Mouse (Mus musculus) c-Kit-positive CD71-negative TER-119-negative erythroid progenitor cells, embryonic 14.5 days (primary cell): ENCODE data around the gene Syndig1.

Experiments
- DNase-seq: peaks from one replicate; pipeline ENCODE4 v3.0.0-alpha.2; 2013; ENCODE audit warnings: low read depth

Syndig1 gene

DNA sequence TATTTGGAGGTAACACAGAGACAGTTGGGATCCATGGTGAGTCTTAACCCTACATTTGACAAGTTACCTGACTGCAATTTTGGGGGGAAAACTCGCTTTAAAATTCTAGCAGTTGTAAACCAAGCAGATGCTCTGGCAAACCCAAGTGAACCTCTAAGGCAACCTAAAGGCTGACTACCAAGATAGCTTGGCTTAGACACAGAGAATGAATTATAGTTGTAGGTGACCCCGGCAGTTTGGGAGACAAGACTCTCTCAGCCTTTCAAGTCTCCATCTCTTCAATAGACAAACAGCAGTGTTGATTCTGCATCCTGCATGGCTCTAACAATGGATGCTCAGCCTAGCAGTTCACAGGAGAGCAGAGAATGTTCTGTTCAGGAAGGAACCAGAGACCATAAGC lies at the start of gene Syndig1:
Syndig1 (plus strand) TSS at position 301 of the 400 bp plus-strand sequence.
- no peak for DNase-seq

DNA sequence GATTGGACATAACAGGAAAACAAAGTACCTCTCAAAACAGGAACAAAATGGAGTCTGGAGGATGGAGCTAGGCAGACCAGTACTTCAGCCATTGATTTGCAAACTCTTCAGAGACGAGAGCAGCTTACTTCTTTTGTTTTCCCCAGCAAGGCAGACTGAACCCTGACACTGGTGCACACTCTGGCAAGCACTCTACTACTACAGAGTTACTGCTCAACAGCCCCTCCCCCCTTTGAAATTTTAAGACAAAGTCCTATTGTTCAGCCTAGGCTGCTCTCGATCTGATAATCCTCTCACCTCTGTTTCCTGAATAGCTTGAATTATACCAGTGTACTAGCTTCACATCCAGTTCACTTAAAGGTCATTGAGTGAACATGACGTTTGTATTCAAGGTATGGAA lies 30.4 kb upstream of the Syndig1 start:
- DNase-seq: no peak

DNA sequence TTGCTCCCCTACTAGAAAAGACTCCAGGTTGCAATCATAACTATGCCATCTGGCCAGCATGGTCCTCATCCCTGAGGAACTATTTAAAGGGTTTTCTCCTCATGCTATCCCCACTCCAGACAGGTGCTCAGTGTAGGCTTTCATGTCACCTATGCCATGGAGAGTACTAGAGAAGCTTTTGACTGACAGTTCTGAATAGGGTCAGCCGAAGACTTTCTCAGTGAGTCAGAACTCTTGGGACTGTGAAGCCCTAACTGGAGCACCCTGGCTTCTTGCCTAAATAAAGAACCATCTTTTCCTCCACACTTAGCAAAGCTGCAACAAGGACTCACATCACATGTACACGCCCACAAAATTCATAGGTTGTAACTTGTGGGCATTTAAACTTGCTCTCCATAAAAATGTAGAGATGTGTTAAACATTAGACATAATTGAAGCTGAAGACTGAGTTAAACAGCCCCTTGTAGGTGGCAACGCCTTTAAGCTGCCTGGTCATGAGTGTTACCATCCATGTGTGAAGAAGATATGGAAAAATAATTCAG lies 24.3 kb upstream of the Syndig1 start:
- no peak for DNase-seq

DNA sequence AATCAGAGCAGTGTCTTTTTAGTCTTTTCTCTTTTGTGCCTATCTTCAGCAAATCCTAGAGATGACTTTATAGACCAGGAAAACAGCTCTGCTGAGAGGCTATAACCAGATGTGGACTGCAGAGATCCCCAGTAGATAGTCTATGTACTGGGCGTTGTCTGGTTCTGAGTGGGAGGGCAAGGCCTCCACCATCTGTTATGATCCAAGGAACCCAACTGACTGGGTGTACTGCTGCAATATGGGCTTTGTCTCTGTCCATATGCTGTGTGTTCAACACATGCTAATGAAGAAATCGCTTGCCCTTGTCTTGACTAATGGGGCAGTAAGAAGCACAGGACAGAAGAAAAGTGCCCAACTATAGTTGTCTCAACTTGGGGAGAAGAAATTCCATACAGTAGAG lies 23.8 kb upstream of the Syndig1 start:
- DNase-seq: no peak

DNA sequence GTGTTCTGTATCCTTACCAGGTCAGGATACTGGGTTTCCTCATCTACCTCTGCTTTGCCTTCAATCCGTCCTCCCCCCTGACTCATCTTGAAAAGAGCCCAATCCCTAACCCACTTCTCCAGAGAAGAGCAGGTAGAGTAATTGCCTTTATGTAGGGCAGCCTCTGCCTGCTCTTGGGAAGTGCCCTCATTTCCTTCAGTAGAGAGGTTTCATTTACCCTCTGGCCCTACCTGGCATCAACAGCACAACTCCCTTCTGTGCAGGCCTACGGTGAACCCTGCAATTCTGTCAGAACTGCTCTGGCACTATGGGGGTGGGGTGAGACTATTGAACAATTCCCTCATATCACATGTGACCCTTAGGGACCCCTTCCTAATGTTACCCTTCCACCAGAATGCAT lies 16.1 kb upstream of the Syndig1 start:
- no peak for DNase-seq

DNA sequence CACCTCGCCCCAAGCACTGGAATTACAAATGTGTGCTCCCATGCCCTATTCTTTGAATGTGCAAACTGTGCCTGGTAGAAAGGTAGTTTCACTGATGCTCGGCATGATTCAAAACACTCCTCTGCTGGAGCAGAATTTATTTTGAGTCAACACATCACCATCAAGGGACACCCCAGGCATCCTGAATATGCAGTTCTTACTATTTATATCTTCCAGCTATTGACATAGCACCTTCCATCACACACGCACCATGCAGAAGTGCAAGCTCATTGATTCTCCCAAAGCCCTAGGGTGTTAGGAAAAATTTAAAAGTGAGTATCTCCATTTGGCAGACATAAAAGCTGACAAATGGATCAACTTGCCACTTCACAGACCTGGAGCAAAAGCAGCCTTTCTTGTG lies 10.6 kb upstream of the Syndig1 start:
- no peak for DNase-seq

DNA sequence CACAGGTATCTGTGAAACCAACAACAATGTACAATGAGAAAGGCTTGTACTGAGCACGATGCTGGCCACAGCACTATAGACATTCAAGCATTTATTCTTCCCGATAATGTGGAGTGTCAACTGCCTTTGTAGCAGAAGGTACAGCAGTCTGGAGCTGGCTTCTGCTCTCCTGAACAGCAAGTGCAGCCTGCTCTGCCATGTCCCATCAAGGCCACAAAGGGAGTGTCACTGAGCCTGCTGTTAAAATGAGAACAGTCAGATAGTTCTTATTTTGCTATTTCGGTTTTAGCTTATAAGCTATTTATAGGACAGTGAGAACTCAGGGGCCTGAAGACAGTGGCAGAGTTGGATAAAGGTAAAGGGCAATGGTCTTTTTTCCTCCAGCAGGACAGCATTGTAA lies 9.3 kb upstream of the Syndig1 start:
- DNase-seq: no peak

DNA sequence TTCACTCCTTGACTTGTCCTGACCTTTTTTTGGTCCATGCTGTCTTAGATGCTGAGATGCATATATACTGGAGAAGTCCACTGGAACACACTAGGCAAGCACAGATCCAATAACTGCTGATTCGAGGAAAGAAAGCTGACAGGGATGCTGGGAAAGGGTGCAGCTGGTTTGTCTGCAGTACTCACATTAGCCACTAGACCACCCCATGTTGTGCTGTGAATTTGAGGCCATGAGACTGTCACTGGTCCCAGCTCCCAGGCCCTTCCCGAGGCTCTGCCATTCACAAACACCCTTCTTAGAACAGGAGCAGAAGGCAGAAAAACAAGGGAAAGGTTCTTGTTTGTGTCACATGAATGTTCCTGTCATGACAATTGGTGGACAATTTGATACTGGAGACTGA lies 8.8 kb upstream of the Syndig1 start:
- no peak for DNase-seq

DNA sequence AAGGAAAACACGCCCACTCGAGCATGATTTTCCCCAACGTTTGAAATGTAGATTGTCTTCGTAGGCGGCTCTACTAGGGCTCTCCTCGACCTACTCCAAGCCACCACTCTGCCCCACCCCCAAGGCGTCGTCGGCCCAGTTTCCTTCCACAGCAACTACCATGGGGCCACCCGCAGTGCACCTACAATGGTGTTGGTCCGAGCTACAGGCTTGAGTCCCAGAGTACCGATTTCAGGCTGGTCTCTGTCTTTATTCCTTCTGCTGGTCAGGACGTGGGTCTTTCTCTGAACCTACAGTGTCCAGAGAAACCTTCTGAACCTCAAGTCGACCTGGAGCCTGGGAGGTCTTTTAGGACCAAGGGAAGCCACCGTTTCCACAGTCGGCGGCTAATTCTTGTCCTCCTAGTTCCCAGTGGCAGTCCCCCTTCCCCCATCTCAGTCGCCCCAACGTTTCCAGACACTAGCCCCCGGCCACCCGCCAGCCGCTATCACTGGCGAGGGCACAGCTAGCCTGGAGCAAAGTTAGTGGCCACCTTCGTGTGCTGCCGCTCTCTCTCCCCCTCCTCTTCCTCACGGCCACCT lies 1.0 kb downstream of the Syndig1 start:
- no peak for DNase-seq

DNA sequence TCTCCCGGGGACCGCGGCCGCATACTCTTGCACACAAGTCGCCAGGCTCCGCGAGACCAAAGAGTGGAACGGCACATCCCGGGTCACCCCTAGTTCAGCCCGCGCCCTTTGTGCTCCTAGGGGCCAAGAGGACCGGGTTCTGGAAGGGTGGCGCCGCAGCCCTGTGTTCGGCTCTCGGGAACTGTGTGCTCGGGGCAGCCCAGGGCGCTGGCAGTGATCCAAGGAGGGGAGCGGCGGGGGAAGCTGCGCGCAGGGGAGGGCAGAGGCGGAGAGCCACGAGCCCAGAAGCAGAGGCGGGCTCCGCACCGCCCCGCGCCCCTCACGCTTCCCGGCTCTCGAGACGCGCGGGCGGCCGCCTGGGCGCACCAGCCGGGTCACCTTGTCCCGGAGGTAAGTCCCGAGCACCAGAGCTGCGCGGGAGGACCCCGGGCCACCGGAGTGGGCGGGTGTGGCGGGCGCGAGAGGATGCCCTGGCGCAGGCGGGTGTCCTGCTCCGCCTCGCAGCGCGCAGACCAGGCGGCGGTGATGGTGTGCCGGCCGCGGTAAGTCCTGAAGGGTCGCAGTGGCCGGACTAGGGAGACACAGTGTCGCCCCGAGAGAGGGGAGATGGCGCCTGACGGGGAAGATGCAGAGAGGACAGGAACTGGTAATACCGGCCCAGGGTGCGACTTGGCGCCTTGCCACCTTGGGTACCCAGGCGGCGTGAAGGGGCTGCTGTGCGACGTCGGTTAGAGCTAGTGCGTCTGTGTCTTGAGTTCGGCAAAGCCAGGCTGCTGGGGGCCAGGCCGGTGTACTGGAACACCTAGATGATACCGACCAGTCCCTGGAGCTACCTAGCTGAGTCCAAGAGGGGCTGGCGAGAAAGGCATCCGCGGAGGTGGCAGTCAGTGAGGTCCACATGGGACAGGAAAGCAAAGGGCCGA lies 1.8 kb downstream of the Syndig1 start, which contains the start of gene C530025M09Rik:
C530025M09Rik (minus strand) TSS at position 678 of the 923 bp plus-strand sequence.
- DNase-seq: no peak

DNA sequence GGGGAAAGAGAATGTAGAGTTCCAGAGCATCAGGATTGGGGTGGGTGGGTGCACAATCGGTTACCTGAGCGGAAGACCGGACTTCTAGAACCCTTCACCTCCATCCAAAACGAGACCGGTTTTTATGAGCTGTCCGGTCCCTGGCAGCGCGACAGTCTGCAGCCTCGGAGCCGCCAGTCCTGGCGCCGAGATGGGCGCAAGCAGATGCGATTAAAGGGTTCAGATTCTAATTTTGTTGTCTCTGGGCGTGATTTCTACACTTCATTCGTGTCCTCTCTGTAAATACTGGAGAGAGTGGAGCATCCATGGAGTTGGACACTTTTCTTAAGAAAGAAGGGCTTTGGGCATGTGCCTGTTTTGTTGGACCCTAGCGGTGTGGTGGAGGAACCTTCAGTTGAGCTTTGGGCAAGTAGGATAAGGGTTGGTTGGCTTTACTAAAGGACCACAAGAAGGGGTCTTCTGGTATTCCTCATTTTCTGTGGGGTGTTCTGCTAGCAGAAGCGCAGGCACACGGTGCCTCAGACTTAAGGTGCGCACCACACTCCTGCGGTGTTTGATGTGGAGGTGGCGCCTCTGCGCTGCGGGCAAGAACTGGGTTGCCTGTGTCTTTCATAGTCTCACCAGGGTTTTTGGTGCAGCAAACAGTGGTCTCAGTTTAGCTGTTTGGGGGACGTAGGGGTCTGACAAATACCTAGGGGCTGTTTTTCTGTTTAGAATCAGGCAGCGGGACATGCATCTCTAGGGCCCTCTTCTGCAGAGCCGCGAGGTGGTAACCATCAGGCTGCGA lies 2.6 kb downstream of the Syndig1 start:
- DNase-seq: no peak

DNA sequence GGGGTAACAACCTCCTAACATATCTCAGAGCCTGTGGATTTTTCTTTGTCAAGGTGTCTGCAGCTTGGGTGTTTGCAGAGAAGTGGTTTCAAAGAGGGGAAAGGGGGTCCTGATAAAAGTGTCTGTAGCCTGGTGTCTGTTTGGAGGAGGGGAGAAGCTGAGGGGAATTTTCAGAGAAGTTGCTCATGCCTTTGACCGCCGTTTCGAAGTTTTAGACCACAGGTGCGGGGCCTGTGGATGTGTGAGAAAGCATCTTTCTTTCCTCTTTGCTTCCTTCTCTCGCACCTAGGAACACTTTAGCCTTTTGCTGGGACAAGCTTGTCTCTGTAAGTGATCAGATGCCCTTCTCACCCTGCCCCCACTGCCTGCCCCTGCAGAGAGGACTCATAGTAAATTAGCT lies 3.3 kb downstream of the Syndig1 start:
- no peak for DNase-seq

DNA sequence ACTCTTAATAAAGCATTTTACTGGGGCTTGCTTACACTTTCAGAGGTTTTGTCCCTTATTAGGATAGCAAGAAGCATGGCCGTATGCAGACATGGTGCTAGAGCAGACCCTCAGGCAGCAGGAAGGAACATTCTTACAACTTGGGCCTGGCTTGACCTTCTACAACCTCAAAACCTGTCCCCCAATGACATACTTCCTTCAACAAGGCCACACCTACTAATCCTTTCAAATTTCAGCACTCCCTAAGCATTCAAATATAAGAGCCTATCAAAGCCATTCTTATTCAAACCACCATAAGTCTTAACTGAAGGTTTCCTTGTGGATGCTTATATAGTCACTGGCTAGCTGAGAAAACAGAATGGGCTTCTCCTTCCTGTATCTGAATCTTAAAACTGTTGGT lies 6.1 kb downstream of the Syndig1 start:
- DNase-seq: no peak

DNA sequence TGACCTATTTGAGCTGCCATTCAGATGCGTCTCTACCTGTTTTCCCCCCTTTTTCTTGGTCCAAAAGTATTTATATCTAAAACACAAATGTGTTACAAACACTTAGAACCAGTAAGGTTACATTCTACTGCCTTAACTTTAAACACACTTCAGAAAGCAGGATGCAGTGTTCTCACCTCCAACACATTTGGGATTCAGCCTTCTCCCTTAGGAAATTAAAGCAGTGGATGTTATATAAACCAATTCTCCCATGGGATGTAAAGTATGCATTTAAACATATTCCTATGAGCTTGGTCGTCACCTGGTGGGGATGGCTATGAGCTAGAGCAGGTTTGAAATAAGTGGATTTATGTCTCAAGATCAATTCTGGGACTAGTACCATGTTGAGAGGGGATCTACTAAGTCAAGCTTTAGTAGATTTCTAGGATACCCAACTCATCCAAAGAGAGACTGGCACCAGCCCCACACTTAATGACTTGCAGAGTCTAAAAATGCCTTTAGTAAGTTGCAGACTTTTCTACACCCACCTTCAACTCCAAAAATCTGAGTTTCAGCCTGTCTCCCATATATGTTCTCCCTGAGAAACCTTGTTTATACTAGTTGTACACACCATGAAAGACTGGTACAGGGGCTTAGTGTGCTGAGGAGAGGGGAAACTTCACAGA lies 7.6 kb downstream of the Syndig1 start:
- no peak for DNase-seq

DNA sequence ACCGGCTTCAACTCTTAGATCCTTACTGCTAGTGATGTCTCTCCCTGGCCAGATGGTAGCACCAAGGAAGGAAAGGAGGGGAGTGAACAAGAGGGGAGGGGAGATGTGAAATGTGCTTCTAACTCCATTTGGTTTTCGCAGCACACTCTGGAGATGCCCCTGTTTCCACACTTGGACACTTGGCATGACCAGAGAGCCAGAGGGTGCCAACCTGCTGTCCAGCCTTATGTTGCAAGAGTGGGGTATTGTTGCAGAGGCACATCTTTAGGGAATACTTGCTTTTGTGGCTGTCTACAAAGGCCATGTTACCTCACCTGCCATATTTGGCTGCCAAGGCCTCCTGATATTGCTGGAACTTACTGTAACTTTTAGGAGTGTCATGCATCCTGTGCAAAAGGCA lies 10.7 kb downstream of the Syndig1 start:
- DNase-seq: no peak

DNA sequence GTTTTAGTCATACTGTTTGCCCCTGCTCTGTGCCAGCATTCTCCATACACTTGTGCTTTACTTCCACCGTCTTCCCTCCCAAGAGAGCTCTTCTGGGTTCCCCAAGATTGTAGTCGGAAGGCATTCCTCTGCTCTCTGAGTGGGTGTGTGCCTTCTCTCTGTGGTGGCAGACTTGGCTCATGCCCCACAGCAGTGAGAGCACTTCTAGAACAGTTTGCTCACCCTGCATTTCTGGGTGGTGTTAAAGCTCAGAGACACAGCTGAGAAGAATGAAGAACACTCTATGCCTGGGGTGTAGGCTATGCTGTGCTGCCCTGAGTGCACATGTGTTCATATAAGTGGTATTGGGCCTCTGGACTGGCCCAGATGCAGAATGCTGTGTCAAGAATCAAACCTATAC lies 15.6 kb downstream of the Syndig1 start:
- DNase-seq: no peak

DNA sequence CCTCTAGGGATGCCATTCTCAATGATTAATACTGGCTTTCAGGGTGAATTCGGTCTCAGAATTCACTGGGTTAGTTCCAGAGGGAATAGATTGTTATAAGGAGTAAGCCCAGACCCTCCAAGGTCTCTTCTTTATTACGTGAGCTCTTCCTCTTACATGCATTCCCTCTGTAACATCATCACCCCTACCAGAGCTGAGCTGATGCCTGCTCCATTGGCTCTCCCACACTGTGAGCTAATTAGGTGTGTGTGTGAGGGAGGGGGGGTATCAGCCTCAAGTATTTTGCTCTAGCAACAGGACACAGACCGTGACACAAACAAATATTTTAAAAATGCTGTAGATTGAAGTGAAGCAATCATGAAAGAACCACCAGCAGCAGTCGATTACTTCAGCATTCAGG lies 19.8 kb downstream of the Syndig1 start:
- DNase-seq: no peak

DNA sequence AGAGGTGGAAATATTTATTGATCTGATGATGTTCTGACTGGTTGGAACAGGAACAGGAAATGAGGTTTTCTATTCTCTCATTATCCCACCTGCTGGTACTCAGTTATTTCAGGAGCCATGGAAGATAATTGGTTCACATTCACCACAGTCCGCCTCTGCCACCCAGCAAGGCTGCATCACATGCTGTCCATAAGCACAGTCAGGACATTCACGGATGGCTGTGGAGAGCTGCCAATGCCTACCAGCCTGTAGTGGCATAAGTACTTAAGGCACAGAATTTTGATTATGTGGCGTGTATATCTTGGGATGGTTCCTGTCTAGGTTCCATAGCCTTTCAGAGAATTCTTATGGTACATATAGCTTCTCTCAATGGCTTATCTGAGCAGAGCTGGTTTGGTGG lies 32.0 kb downstream of the Syndig1 start:
- no peak for DNase-seq

DNA sequence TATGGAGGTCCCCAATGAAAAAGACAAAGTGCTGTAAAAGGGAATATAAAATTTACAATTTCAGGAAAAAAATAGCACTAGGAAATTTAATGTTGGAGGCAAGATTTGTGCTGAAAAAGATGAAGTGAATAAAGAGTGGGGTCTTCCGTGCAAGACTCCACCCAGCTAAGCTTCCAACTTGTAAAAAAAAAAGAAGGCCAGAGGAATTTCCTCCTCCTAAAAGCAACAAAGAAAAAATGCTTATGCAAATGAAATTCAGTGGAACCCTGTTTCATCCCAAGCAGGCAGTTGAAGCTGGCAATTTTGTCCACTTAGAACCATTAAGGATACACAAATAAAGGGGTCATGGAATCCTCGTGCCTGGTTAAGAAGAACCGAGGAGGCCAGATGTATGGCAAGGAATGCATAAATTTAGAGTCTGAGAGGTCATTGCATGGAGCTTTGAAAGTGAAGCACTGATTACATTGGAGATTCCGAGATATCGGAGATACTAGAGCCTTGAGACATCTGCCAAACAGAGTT lies 37.0 kb downstream of the Syndig1 start:
- no peak for DNase-seq

DNA sequence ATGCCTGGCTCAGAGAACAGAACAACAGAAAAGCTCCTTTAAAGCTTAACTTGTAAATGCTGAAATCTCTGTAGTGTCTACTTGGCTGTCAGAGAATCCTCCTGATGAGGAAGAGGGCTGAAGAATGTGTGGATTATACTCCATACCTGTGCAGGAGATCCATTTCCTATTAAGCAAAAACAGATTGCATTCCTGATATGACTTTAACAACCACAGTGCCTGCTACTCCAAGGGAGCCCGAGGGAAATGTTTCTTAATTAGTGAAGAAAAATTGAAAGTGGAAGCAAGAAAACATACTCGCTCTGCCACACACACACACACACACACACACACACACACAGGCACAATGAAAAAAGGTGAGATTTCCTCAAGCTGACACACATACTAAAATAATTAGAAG lies 41.5 kb downstream of the Syndig1 start:
- DNase-seq: no peak

DNA sequence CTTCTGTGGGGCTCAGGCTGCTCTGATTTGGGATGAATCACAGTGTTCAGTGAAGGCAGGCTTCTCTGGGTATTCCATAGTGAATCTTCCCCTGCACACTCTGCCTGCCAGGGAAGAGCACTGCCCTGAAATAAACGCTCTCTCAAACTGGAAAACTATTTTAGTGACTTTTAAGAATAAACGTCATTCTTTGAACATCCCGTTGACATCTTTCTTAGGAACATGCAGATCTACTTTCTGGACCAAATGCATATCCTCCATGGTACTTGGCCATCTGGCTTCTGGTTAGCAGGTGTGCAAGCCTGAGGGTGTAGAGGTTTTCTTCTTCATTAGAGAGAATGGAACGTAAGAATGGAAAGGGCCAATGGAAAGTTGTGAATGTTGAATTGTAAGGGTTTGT lies 43.5 kb downstream of the Syndig1 start:
- DNase-seq: no peak

DNA sequence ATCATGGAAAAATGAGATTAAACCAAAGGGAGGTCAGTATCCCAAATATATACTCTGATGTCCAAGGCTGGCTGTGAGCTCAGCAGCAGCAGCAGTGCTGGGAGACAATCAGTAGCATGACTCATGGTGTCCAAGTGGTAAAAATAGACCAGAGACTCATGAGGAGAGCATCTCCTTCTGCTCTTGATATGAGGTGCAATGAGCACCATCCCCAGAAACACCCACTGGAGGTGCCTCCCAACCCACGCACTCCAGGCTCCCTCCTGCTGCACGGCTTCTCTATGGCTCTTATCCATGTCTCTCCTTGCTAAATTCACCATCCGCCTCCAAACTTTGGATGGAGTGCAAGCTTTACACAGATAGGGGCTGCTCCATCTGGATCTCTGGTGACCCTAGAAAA lies 44.3 kb downstream of the Syndig1 start:
- DNase-seq: no peak
